Mouse (Mus musculus): ENCODE data around the gene Pih1d2. TPM values are rescaled to one million over a fixed set of nuclear protein-coding genes. Genes with fewer than 3 reads are reported as not detected.

Pih1d2 gene
- polyA plus RNA-seq, 1 experiment = 2.5 TPM

DNA sequence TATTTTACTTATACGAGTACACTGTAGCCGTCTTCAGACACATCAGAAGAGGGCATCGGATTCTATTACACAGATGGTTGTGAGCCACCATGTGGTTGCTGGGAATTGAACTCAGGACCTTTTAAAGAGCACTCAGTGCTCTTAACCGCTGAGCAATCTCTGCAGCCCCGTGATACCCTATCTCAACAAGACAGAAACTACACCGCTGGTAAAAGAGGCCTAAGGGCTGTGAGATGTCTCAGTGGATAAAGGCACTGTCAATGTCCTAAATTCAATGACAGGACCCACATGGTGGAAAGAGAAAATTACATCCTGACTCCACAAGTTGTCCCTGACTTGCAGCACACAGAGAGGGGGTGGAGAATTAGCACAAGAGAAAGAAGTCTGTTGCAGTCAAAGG is 49.3 kb downstream of the Pih1d2 start:
- TF ChIP-seq FOSL1 (IDR thresholded peaks at IDR 0.05; ENCODE audit: insufficient read depth, low read length, poor library complexity, severe bottlenecking) = no peak
- TF ChIP-seq CEBPB (IDR thresholded peaks at IDR 0.05; ENCODE audit: low read depth) = no peak
- no peak for TF ChIP-seq MYOG (IDR thresholded peaks at IDR 0.05; ENCODE audit: control insufficient read depth, extremely low read depth, insufficient read length)
- no peak for TF ChIP-seq USF1 (IDR thresholded peaks at IDR 0.05; ENCODE audit: low read depth)
- TF ChIP-seq CTCF (IDR thresholded peaks at IDR 0.05; ENCODE audit: control insufficient read depth, insufficient read depth, insufficient read length) = no peak
- no peak for TF ChIP-seq MYOD1 (IDR thresholded peaks at IDR 0.05; ENCODE audit: control insufficient read depth, insufficient read length, low read depth)
- no peak for TF ChIP-seq MAX (IDR thresholded peaks at IDR 0.05)

DNA sequence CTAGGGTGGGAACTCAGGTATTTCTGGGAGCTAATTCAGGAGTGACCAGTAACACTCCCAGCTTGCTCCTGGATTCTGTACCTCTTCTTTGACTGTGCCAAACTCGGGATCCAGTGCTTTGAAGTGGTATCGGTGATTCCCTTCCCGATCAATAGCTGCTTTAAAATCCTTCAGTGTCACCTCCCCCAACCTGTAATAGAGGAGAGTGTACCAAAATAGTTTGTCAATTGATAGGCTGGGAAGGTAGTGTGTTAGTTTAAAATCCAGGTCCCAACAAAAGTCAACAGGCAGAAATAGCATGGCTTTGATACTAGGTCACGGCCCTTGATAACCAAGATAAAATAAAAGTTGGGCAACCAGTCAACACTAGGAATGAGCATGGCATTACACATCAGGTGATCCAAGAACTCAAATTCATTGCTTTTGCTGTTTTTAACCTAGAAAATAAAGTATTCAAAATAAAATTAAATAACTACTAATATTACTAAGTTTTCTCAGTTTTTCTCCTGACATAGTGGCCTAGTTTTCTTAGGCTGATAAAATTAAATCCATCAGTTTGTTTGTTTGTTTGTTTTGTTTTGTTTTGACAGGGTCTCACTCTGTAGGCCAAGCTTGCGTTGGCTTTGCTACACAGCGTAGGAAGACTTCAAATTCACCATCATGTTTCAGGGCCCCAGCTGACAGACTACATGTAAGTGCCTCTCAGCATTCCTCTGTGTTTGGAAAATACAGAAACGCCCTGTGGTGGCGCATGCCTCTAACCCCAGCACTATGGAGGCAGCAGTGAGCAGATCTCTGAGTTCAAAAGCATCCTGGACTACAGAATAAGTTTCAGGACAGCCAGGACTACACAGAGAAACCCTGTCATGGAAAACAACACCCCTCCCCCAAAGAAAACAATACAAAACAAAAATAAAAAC is 50.7 kb downstream of the Pih1d2 start:
- no peaks in the 10 kb centered on the region for H3K36me3 ChIP-seq (ENCODE audit: control insufficient read depth, insufficient read depth)
- no peaks in the 10 kb centered on the region for H3K79me2 ChIP-seq (ENCODE audit: control insufficient read depth, insufficient read depth)
- no peak overlapping the region for H3K4me3 ChIP-seq (ENCODE audit: insufficient read depth, poor library complexity, severe bottlenecking)
- H3K27me3 ChIP-seq (ENCODE audit: control insufficient read depth, insufficient read depth, insufficient read length) = no peaks in the 10 kb centered on the region
- no peaks in the 10 kb centered on the region for H3K79me3 ChIP-seq (ENCODE audit: low read depth)
- TF ChIP-seq CEBPB (IDR thresholded peaks at IDR 0.05; ENCODE audit: low read depth) = no peak
- no peak for TF ChIP-seq MYOG (IDR thresholded peaks at IDR 0.05; ENCODE audit: control insufficient read depth, extremely low read depth, insufficient read length)
- TF ChIP-seq MAX (IDR thresholded peaks at IDR 0.05) = no peak
- no peak for TF ChIP-seq MYOD1 (IDR thresholded peaks at IDR 0.05; ENCODE audit: control insufficient read depth, insufficient read length, low read depth)
- no peak for TF ChIP-seq USF1 (IDR thresholded peaks at IDR 0.05; ENCODE audit: low read depth)
- no peak for TF ChIP-seq FOSL1 (IDR thresholded peaks at IDR 0.05; ENCODE audit: insufficient read depth, low read length, poor library complexity, severe bottlenecking)
- TF ChIP-seq CTCF (IDR thresholded peaks at IDR 0.05; ENCODE audit: control insufficient read depth, insufficient read depth, insufficient read length) = no peak
- H3ac ChIP-seq (ENCODE audit: control insufficient read depth, insufficient read length, low read depth) = no peak overlapping the region

More for the DNA sequence above, 49.3 kb downstream of the Pih1d2 start:
- Histone ChIP-seq H3K79me2 (ENCODE audit: control insufficient read depth, insufficient read depth) (no peaks in the 10 kb centered on the region), H3K36me3 (ENCODE audit: control insufficient read depth, insufficient read depth) (no peaks in the 10 kb centered on the region), H3K27me3 (ENCODE audit: control insufficient read depth, insufficient read depth, insufficient read length) (no peaks in the 10 kb centered on the region), H3K79me3 (ENCODE audit: low read depth) (no peaks in the 10 kb centered on the region), H3K4me3 (ENCODE audit: insufficient read depth, poor library complexity, severe bottlenecking) (no peak overlapping the region), H3ac (ENCODE audit: control insufficient read depth, insufficient read length, low read depth) (no peak overlapping the region)

DNA sequence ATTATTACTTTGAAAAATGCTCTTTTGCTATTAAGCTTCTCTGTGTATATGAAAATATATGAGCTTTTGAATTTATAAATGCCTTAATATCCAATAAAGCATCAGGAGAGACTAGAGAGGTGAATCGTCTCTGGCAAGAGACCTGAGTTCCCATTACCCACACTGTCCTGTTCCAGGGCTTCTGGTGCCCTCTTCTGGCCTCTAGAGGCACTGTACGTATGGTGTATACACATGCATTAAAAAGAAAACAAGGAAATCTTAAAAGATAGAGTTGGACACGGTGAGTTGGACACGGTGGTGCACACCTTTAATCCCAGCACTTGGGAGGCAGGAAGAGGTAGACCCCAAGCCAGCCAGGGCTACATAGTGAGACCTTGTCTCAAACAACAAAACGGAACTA is 53.6 kb downstream of the Pih1d2 start:
- H3K79me3 ChIP-seq (ENCODE audit: low read depth) = no peaks in the 10 kb centered on the region
- no peaks in the 10 kb centered on the region for H3K27me3 ChIP-seq (ENCODE audit: control insufficient read depth, insufficient read depth, insufficient read length)
- H3K36me3 ChIP-seq (ENCODE audit: control insufficient read depth, insufficient read depth) = no peaks in the 10 kb centered on the region
- no peak overlapping the region for H3ac ChIP-seq (ENCODE audit: control insufficient read depth, insufficient read length, low read depth)
- H3K4me3 ChIP-seq (ENCODE audit: insufficient read depth, poor library complexity, severe bottlenecking) = no peak overlapping the region
- TF ChIP-seq CEBPB (IDR thresholded peaks at IDR 0.05; ENCODE audit: low read depth) (no peak), MAX (IDR thresholded peaks at IDR 0.05) (no peak), CTCF (IDR thresholded peaks at IDR 0.05; ENCODE audit: control insufficient read depth, insufficient read depth, insufficient read length) (peak; percentile 32)
- no peaks in the 10 kb centered on the region for H3K79me2 ChIP-seq (ENCODE audit: control insufficient read depth, insufficient read depth)

Other genes with a start within 250 kb of the Pih1d2 start
- 0.35 TPM for gene Plet1, start 122.8 kb upstream of the Pih1d2 start, polyA plus RNA-seq (2012; fragmentation: generic; extraction: Trizol)
- 11.0 TPM for gene Pts, start 88.6 kb upstream of the Pih1d2 start, polyA plus RNA-seq (2012; fragmentation: generic; extraction: Trizol)
- 0.81 TPM for gene Il18, start 62.5 kb upstream of the Pih1d2 start, polyA plus RNA-seq (2012; fragmentation: generic; extraction: Trizol)
- gene Bco2, start 62.1 kb upstream of the Pih1d2 start, polyA plus RNA-seq (2012; fragmentation: generic; extraction: Trizol) = 0.02 TPM
- not detected for gene Tex12, start 56.0 kb upstream of the Pih1d2 start, polyA plus RNA-seq (2012; fragmentation: generic; extraction: Trizol)
- gene Sdhd, start 13.5 kb upstream of the Pih1d2 start, polyA plus RNA-seq (2012; fragmentation: generic; extraction: Trizol) = 244 TPM
- gene Timm8b, start 13.4 kb upstream of the Pih1d2 start, polyA plus RNA-seq (2012; fragmentation: generic; extraction: Trizol) = 195 TPM
- 3.6 TPM for gene Nkapd1, start 143 bp downstream of the Pih1d2 start, polyA plus RNA-seq (2012; fragmentation: generic; extraction: Trizol)
- 42.1 TPM for gene Dlat, start 42.5 kb downstream of the Pih1d2 start, polyA plus RNA-seq (2012; fragmentation: generic; extraction: Trizol)
- 1.2 TPM for gene Dixdc1, start 122.2 kb downstream of the Pih1d2 start, polyA plus RNA-seq (2012; fragmentation: generic; extraction: Trizol)
- gene 2310030G06Rik, start 129.2 kb downstream of the Pih1d2 start, polyA plus RNA-seq (2012; fragmentation: generic; extraction: Trizol) = 1.3 TPM
- gene Cryab, start 134.0 kb downstream of the Pih1d2 start, polyA plus RNA-seq (2012; fragmentation: generic; extraction: Trizol) = 224 TPM
- gene Hspb2, start 135.0 kb downstream of the Pih1d2 start, polyA plus RNA-seq (2012; fragmentation: generic; extraction: Trizol) = 36.4 TPM
- 4.4 TPM for gene Fdxacb1, start 150.9 kb downstream of the Pih1d2 start, polyA plus RNA-seq (2012; fragmentation: generic; extraction: Trizol)
- gene Alg9, start 157.7 kb downstream of the Pih1d2 start, polyA plus RNA-seq (2012; fragmentation: generic; extraction: Trizol) = 23.0 TPM
- 4.8 TPM for gene 1110032A03Rik, start 158.2 kb downstream of the Pih1d2 start, polyA plus RNA-seq (2012; fragmentation: generic; extraction: Trizol)
- gene Ppp2r1b, start 228.0 kb downstream of the Pih1d2 start, polyA plus RNA-seq (2012; fragmentation: generic; extraction: Trizol) = 26.7 TPM

All from C2C12 (cell line).